Mouse (Mus musculus): ENCODE data around the gene Nelfcd. TPM values are rescaled to one million over a fixed set of nuclear protein-coding genes. Genes with fewer than 3 reads are reported as not detected.

Nelfcd gene
- polyA plus RNA-seq, 1 experiment from 2014 or later, result 117 TPM

- Histone ChIP-seq H3K9ac (ENCODE audit: low read depth, low read length) (no peak overlapping the region), H3K27me3 (replicated peaks; ENCODE audit: control insufficient read depth, insufficient read depth, low read length) (no peaks in the 10 kb centered on the region), H3K4me3 (ENCODE audit: low read depth, low read length) (no peak overlapping the region), H3K9me3 (ENCODE audit: control insufficient read depth, low read length) (no peaks in the 10 kb centered on the region), H3K27ac (ENCODE audit: low read depth, low read length) (no peak overlapping the region), H3K4me2 (no peak overlapping the region), H3K36me3 (ENCODE audit: control insufficient read depth, insufficient read depth, low read length) (peaks cover 50% of the 10 kb centered on the region), H3K4me1 (replicated peaks; ENCODE audit: control insufficient read depth, insufficient read depth, low read length) (no peaks in the 10 kb centered on the region)
- DNase-seq (ENCODE audit: low spot score), result no peak
- WGBS, result 94% methylated on average over 10 of the region's 10 CpGs
- no peak for ATAC-seq (replicated peaks; ENCODE audit: low FRiP score)
These were observed 13.5 kb downstream of the Nelfcd start for GRCm38 (mm10) chr2:174428996-174429591.

DNA sequence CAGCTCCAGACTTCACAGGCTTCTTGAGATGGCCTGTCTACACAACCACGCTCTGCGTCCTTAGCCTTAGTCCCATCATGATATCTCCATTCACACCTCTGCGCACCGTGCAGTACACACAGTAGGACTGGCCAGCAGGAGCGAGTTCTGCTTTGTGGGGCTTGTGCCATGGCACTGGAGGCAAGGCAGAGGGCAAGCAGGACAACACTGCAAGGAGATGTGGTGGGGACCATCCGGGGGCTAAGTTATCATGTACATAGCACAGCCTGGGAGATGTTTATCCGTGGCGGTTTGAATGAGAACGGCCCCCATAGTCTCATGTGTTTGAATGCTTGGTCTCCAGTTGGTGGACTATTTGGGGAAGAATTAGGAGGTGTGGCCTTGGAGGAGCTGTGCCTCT, 19.3 kb downstream of the Nelfcd start:
- no peak overlapping the region for H3K4me2 ChIP-seq
- H3K9me3 ChIP-seq (ENCODE audit: control insufficient read depth, low read length), result no peaks in the 10 kb centered on the region
- no peak overlapping the region for H3K9ac ChIP-seq (ENCODE audit: low read depth, low read length)
- WGBS, result 95% methylated on average over 9 of the region's 9 CpGs
- no peak overlapping the region for H3K27ac ChIP-seq (ENCODE audit: low read depth, low read length)
- no peak for ATAC-seq (replicated peaks; ENCODE audit: low FRiP score)
- peaks cover 24% of the 10 kb centered on the region for H3K4me1 ChIP-seq (replicated peaks; ENCODE audit: control insufficient read depth, insufficient read depth, low read length)
- no peak for DNase-seq (ENCODE audit: low spot score)
- no peak overlapping the region for H3K4me3 ChIP-seq (ENCODE audit: low read depth, low read length)
- no peaks in the 10 kb centered on the region for H3K27me3 ChIP-seq (replicated peaks; ENCODE audit: control insufficient read depth, insufficient read depth, low read length)
- peaks cover 3% of the 10 kb centered on the region; the same call in 1 of the 2 replicates for H3K36me3 ChIP-seq (ENCODE audit: control insufficient read depth, insufficient read depth, low read length)

- no peak for ATAC-seq (replicated peaks; ENCODE audit: low FRiP score)
- H3K27me3 ChIP-seq (replicated peaks; ENCODE audit: control insufficient read depth, insufficient read depth, low read length), result no peaks in the 10 kb centered on the region
- no peak for DNase-seq (ENCODE audit: low spot score)
- H3K9me3 ChIP-seq (ENCODE audit: control insufficient read depth, low read length), result no peaks in the 10 kb centered on the region
- H3K36me3 ChIP-seq (ENCODE audit: control insufficient read depth, insufficient read depth, low read length), result peaks cover 3% of the 10 kb centered on the region; the same call in 1 of the 2 replicates
- H3K4me2 ChIP-seq, result no peak overlapping the region
- no peak overlapping the region for H3K4me3 ChIP-seq (ENCODE audit: low read depth, low read length)
- peaks cover 24% of the 10 kb centered on the region for H3K4me1 ChIP-seq (replicated peaks; ENCODE audit: control insufficient read depth, insufficient read depth, low read length)
- no peak overlapping the region for H3K27ac ChIP-seq (ENCODE audit: low read depth, low read length)
- no peak overlapping the region for H3K9ac ChIP-seq (ENCODE audit: low read depth, low read length)
- WGBS, result 75% methylated on average over 26 of the region's 26 CpGs
These were observed 20.6 kb downstream of the Nelfcd start for GRCm38 (mm10) chr2:174436076-174436701.

DNA sequence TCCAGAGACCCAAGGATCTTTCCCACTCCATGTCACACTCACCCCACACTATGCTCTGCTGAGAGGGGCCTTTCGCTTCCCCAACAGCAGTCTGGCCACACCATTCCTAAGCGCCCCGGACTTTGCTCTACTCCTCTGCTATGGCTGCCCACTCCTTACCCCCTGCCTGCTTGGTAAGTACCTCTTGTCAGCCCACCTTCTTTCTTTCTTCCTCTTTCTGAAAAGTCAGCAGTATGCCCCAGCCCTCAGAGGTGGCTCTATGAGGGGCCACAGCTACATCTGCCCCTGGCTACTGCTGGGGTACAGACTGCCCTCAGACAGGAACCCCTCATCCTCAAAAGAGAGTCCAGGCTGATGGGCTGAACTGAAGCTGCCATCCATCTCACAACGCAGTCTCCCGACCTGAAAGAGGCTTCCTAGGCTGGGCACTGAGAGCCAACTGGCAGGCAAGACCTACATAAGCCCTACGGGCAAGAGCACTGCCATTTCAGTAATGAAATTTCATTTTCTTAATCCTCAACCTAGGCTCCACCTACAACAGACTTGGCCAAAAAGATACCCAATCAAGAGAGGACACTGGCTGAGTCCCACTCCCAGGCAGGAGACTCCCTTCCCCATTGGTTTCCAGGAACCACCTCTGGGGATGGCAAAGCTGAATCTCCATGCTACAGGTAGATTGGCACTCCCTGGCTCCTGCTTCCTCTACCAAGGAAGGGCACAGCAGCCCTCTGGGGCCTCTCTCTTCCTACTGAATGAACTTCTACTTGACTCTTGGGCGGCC, 21.5 kb downstream of the Nelfcd start:
- 87% methylated on average over 7 of the region's 7 CpGs for WGBS
- Histone ChIP-seq H3K9ac (ENCODE audit: low read depth, low read length) (no peak overlapping the region; the same call in 1 of the 2 replicates), H3K9me3 (ENCODE audit: control insufficient read depth, low read length) (no peaks in the 10 kb centered on the region), H3K27ac (ENCODE audit: low read depth, low read length) (no peak overlapping the region), H3K4me2 (peak overlapping the region; percentile 63), H3K4me3 (ENCODE audit: low read depth, low read length) (peak overlapping the region; percentile 8; the same call in 1 of the 2 replicates), H3K27me3 (replicated peaks; ENCODE audit: control insufficient read depth, insufficient read depth, low read length) (no peaks in the 10 kb centered on the region), H3K4me1 (replicated peaks; ENCODE audit: control insufficient read depth, insufficient read depth, low read length) (peaks cover 24% of the 10 kb centered on the region), H3K36me3 (ENCODE audit: control insufficient read depth, insufficient read depth, low read length) (peaks cover 3% of the 10 kb centered on the region; the same call in 1 of the 2 replicates)
- DNase-seq (ENCODE audit: low spot score), result no peak
- no peak for ATAC-seq (replicated peaks; ENCODE audit: low FRiP score)

GRCm38 (mm10) chr2:174437697-174437982, 22.0 kb downstream of the Nelfcd start:
- DNase-seq (ENCODE audit: low spot score) (no peak), ATAC-seq (replicated peaks; ENCODE audit: low FRiP score) (no peak)
- Histone ChIP-seq H3K4me3 (ENCODE audit: low read depth, low read length) (peak overlapping the region; percentile 58), H3K9me3 (ENCODE audit: control insufficient read depth, low read length) (no peaks in the 10 kb centered on the region), H3K9ac (ENCODE audit: low read depth, low read length) (peak overlapping the region; percentile 69), H3K27me3 (replicated peaks; ENCODE audit: control insufficient read depth, insufficient read depth, low read length) (no peaks in the 10 kb centered on the region), H3K4me2 (peak overlapping the region; percentile 63), H3K4me1 (replicated peaks; ENCODE audit: control insufficient read depth, insufficient read depth, low read length) (peaks cover 24% of the 10 kb centered on the region), H3K27ac (ENCODE audit: low read depth, low read length) (no peak overlapping the region), H3K36me3 (ENCODE audit: control insufficient read depth, insufficient read depth, low read length) (peaks cover 3% of the 10 kb centered on the region; the same call in 1 of the 2 replicates)
- 82% methylated on average over 4 of the region's 4 CpGs for WGBS

GRCm38 (mm10) chr2:174438181-174438580, 22.6 kb downstream of the Nelfcd start:
- peak overlapping the region; percentile 69 for H3K9ac ChIP-seq (ENCODE audit: low read depth, low read length)
- H3K9me3 ChIP-seq (ENCODE audit: control insufficient read depth, low read length), result no peaks in the 10 kb centered on the region
- WGBS, result 65% methylated on average over 11 of the region's 11 CpGs
- no peaks in the 10 kb centered on the region; the same call in 1 of the 2 replicates for H3K36me3 ChIP-seq (ENCODE audit: control insufficient read depth, insufficient read depth, low read length)
- H3K4me2 ChIP-seq, result peak overlapping the region; percentile 63
- H3K4me1 ChIP-seq (replicated peaks; ENCODE audit: control insufficient read depth, insufficient read depth, low read length), result peaks cover 24% of the 10 kb centered on the region
- H3K4me3 ChIP-seq (ENCODE audit: low read depth, low read length), result peak overlapping the region; percentile 58
- H3K27me3 ChIP-seq (replicated peaks; ENCODE audit: control insufficient read depth, insufficient read depth, low read length), result no peaks in the 10 kb centered on the region
- H3K27ac ChIP-seq (ENCODE audit: low read depth, low read length), result no peak overlapping the region; the same call in 1 of the 2 replicates
- DNase-seq (ENCODE audit: low spot score) (no peak), ATAC-seq (replicated peaks; ENCODE audit: low FRiP score) (no peak)

DNA sequence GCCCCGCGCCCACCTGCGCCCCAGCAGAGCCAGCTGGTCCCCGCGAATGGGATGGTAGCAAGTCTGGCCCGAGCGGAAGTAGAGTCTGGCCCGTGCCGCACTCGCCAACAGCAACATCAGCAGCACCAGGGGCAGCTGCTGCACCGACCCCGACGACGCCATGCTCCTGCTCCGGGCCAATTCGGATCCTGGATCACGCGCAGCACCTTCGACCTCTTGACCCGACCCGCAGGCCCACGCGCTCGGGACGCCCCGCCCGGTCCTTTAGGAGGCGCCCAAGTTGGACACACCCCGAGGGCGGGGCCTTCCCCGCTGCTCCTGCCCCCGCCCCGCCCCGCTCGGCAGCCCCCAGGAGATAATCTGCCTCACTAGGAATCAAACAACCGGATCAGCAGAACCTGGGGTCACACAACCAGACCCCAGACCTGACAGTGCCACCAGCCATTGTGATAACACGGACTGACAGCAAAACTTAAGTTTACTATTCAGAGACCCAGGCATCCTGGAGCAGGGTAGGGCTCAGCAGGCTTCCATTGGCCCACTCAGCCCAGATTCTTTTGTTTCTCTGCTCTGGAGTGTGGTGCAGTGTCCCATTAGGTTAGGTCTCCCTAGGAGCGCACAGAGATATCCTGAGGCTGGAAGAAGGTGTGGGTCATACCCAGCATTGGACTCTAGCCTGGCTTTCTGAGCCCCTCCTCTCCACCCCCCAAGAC, 23.3 kb downstream of the Nelfcd start, which contains the start of gene Ctsz:
Ctsz (minus strand) TSS at position 303 of the 713 bp plus-strand sequence.
- DNase-seq (ENCODE audit: low spot score), result peak; percentile 81
- H3K27ac ChIP-seq (ENCODE audit: low read depth, low read length), result no peak within 1 kb of the TSS; the same call in 1 of the 2 replicates
- no peaks in the 10 kb centered on the region for H3K9me3 ChIP-seq (ENCODE audit: control insufficient read depth, low read length)
- H3K4me2 ChIP-seq, result peak within 1 kb of the TSS; percentile 63
- H3K27me3 ChIP-seq (replicated peaks; ENCODE audit: control insufficient read depth, insufficient read depth, low read length), result no peaks in the 10 kb centered on the region
- H3K4me3 ChIP-seq (ENCODE audit: low read depth, low read length), result peak within 1 kb of the TSS; percentile 58
- H3K4me1 ChIP-seq (replicated peaks; ENCODE audit: control insufficient read depth, insufficient read depth, low read length), result peaks cover 24% of the 10 kb centered on the region
- no peaks in the 10 kb centered on the region; the same call in 1 of the 2 replicates for H3K36me3 ChIP-seq (ENCODE audit: control insufficient read depth, insufficient read depth, low read length)
- peak within 1 kb of the TSS; percentile 69 for H3K9ac ChIP-seq (ENCODE audit: low read depth, low read length)
- WGBS, result under 1% methylated on average over 38 of the region's 38 CpGs
- ATAC-seq (replicated peaks; ENCODE audit: low FRiP score), result peak; percentile 87

GRCm38 (mm10) chr2:174439450-174439838, 23.8 kb downstream of the Nelfcd start:
- Histone ChIP-seq H3K4me3 (ENCODE audit: low read depth, low read length) (peak overlapping the region; percentile 58; the same call in 1 of the 2 replicates), H3K4me2 (peak overlapping the region; percentile 63), H3K36me3 (ENCODE audit: control insufficient read depth, insufficient read depth, low read length) (no peaks in the 10 kb centered on the region; the same call in 1 of the 2 replicates), H3K27ac (ENCODE audit: low read depth, low read length) (no peak overlapping the region), H3K27me3 (replicated peaks; ENCODE audit: control insufficient read depth, insufficient read depth, low read length) (no peaks in the 10 kb centered on the region), H3K4me1 (replicated peaks; ENCODE audit: control insufficient read depth, insufficient read depth, low read length) (peaks cover 24% of the 10 kb centered on the region), H3K9me3 (ENCODE audit: control insufficient read depth, low read length) (no peaks in the 10 kb centered on the region), H3K9ac (ENCODE audit: low read depth, low read length) (0 out of 2 replicates have a peak overlapping the region, but pooled peaks have one; percentile 17)
- WGBS, result 36% methylated on average over 5 of the region's 5 CpGs
- ATAC-seq (replicated peaks; ENCODE audit: low FRiP score) (no peak), DNase-seq (ENCODE audit: low spot score) (no peak)

Measured in liver, embryonic 11.5 days (tissue).